Comparison of ENCODE assay signal across 28 mouse cellular contexts in the genomic region with DNA sequence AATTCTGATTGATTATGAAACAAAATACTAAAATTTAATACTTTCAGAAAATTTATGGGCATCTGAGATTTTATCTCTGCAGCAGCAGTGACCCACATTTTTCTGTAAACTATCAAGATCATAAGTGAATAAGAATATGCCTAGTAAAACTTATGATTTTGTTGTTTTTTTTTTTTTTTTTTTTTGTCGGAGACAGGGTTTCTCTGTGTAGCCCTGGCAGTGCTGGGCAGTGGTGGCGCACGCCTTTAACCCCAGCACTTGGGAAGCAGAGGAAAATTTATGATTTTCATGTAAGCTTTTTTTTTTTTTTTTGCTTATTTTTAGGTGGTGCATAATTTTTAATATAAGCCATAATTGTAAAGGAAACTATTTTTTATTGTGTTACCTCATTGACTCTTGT.
"Had no signal": no experiment of that assay in that cellular context is flagged by ENCODE, and none has a peak within 500 bp of the region (broad histone marks: within the 10 kb centered on the region; RNA-seq: fewer than 3 reads in every experiment).

No protein-coding gene starts in this region.

- H3K4me3 ChIP-seq: gastrocnemius, adult 2 months; heart, adult 2 months; heart, embryonic 12.5 days; hindbrain, embryonic 10.5 days; hindbrain, embryonic 12.5 days; kidney, embryonic 15.5 days; left cerebral cortex, adult 2 months; limb, embryonic 10.5 days; limb, embryonic 12.5 days; liver, embryonic 13.5 days; liver, embryonic 15.5 days had no signal

- H3K27ac ChIP-seq: gastrocnemius, adult 2 months; heart, adult 2 months; hindbrain, embryonic 10.5 days; hindbrain, embryonic 12.5 days; hindbrain, embryonic 14.5 days; kidney, embryonic 15.5 days; kidney, postnatal 0 days; left cerebral cortex, adult 2 months; limb, embryonic 10.5 days; limb, embryonic 12.5 days; liver, embryonic 13.5 days; liver, embryonic 15.5 days had no signal

- DNase-seq: gastrocnemius, adult 2 months; gastrocnemius, postnatal 10 days; gastrocnemius, postnatal 25 days; heart, adult 2 months; heart, postnatal 10 days; heart, postnatal 4 days; kidney, adult 11 months; kidney, adult 2 months; kidney, adult 9 months; kidney, postnatal 14 days; kidney, postnatal 36 days; layer of hippocampus, adult 9-11 months; layer of hippocampus, postnatal 36 days; liver; liver, embryonic 13.5 days had no signal

- H3K27me3 ChIP-seq: heart, embryonic 12.5 days; hindbrain, embryonic 12.5 days; kidney, embryonic 15.5 days; limb, embryonic 12.5 days; liver, embryonic 13.5 days; liver, embryonic 15.5 days had no signal

- H3K4me2 ChIP-seq: hindbrain, embryonic 12.5 days; hindbrain, embryonic 14.5 days; kidney, embryonic 15.5 days; limb, embryonic 12.5 days; liver, embryonic 11.5 days; liver, embryonic 13.5 days; liver, embryonic 15.5 days had no signal

- H3K36me3 ChIP-seq: hindbrain, embryonic 10.5 days; hindbrain, embryonic 12.5 days; kidney, embryonic 15.5 days; limb, embryonic 10.5 days; limb, embryonic 12.5 days; liver, embryonic 13.5 days; liver, embryonic 15.5 days had no signal

- H3K4me1 ChIP-seq: hindbrain, embryonic 10.5 days; hindbrain, embryonic 12.5 days; kidney, embryonic 15.5 days; limb, embryonic 10.5 days; limb, embryonic 12.5 days; liver, embryonic 13.5 days; liver, embryonic 15.5 days had no signal

- ATAC-seq: hindbrain, embryonic 16.5 days; inflammation-experienced regulatory T-cells, adult 6 months had no signal

- H3K9ac ChIP-seq: heart, embryonic 12.5 days; hindbrain, embryonic 12.5 days; hindbrain, embryonic 14.5 days; kidney, embryonic 15.5 days; limb, embryonic 12.5 days; liver, embryonic 13.5 days; liver, embryonic 15.5 days had no signal

- H3K9me3 ChIP-seq: heart, embryonic 12.5 days; hindbrain, embryonic 10.5 days; hindbrain, embryonic 12.5 days; kidney, embryonic 15.5 days; limb, embryonic 10.5 days; limb, embryonic 12.5 days; liver, embryonic 13.5 days; liver, embryonic 15.5 days had no signal
